15 mouse cellular contexts compared by ENCODE assay signal in the genomic region with DNA sequence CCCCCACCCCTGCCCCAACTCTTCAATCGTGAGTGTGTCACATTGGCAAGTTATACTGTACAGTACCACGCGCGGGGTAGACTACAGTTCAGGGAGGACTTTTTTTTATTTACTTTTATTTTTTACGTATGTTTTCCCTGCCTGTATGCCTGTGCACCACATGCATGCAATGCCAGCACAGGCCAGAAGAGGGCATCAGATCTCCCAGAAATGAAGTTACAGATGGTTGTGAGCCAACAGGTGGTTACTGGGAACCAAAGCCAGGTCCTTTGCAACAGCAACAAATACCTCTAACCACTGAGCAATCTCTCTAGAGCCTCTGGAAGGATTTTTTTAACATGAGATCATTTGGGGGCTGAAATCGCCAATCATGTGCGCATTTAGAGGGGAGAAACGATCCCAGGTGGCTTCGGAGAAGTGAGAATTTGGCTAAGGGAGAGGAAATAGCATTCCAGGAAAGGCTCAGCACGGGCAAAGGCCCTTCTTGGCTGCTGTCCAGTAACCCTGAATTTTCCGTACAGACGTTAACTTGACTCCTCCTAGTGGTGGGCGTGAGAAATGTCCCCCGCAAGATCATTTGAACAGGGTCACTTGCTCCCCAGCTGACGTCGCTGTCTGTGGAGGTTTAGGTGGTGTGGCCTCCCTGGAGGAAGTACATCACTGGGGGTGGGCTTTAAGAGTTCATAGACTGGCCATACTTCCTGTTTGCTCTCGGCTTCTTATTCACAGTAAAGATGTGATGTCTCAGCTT. TPM values are rescaled to one million over a fixed set of nuclear protein-coding genes. Genes with fewer than 3 reads are reported as not detected.
A peak's percentile ranks its signal among the peaks of the same experiment; 100 is the strongest.
DNase-seq lines count a peak whose midpoint lies in the region; ATAC-seq and TF ChIP-seq lines count a peak whose summit lies in the region.
"Had no signal": no experiment of that assay in that cellular context is flagged by ENCODE, and none has a peak within 500 bp of the region (broad histone marks: within the 10 kb centered on the region; RNA-seq: fewer than 3 reads in every experiment).

No protein-coding gene starts in this region.

- no peaks in the 10 kb centered on the region; the same call in 1 of the 2 replicates for H3K4me1 ChIP-seq in kidney, adult 2 months (ENCODE audit: control insufficient read depth, insufficient read depth, low read length)
- no peaks in the 10 kb centered on the region for H3K4me1 ChIP-seq in G1E (ENCODE audit: insufficient read depth, low read depth, low read length)
- peaks cover 5% of the 10 kb centered on the region; the same call in 1 of the 2 replicates for H3K4me1 ChIP-seq in stomach, postnatal 0 days (replicated peaks; ENCODE audit: control insufficient read depth, insufficient read depth)
- H3K4me1 ChIP-seq: hindbrain, embryonic 13.5 days had no signal

- no peak for TF ChIP-seq POLR2A in kidney, adult 2 months (IDR thresholded peaks at IDR 0.05; ENCODE audit: low read depth, low read length)

- H3K4me2 ChIP-seq in stomach, postnatal 0 days (replicated peaks; ENCODE audit: low read depth) = no peak overlapping the region
- H3K4me2 ChIP-seq: embryonic facial prominence, embryonic 13.5 days; hindbrain, embryonic 13.5 days had no signal

- no peak for ATAC-seq in G1E (ENCODE audit: extremely low read depth, insufficient number of reproducible peaks, low FRiP score, poor library complexity, severe bottlenecking)
- no peak for ATAC-seq in stomach, postnatal 0 days (ENCODE audit: low FRiP score, low TSS enrichment)

- H3K9ac ChIP-seq in stomach, postnatal 0 days (ENCODE audit: low read length) = no peak overlapping the region
- H3K9ac ChIP-seq: embryonic facial prominence, embryonic 13.5 days; hindbrain, embryonic 13.5 days had no signal

- no peak overlapping the region for H3K27ac ChIP-seq in kidney, adult 2 months (ENCODE audit: insufficient read depth, low read depth, low read length)
- no peak overlapping the region for H3K27ac ChIP-seq in stomach, postnatal 0 days (replicated peaks)
- H3K27ac ChIP-seq: embryonic facial prominence, embryonic 13.5 days; heart, embryonic 10.5 days; hindbrain, embryonic 13.5 days; macrophage had no signal

- no peak overlapping the region for H3K4me3 ChIP-seq in kidney, adult 2 months (ENCODE audit: insufficient read depth, low read depth, low read length)
- H3K4me3 ChIP-seq in G1E (ENCODE audit: low read depth, low read length) = no peak overlapping the region
- H3K4me3 ChIP-seq in stomach, postnatal 0 days (ENCODE audit: low read depth, low read length) = no peak overlapping the region
- H3K4me3 ChIP-seq: embryonic facial prominence, embryonic 13.5 days; heart, embryonic 10.5 days; hindbrain, embryonic 13.5 days; myocyte had no signal

- no peaks in the 10 kb centered on the region for H3K27me3 ChIP-seq in kidney, adult 2 months (replicated peaks; ENCODE audit: control insufficient read depth, insufficient read depth, low read length)
- H3K27me3 ChIP-seq in G1E (ENCODE audit: insufficient read depth, low read length) = no peaks in the 10 kb centered on the region
- H3K27me3 ChIP-seq in stomach, postnatal 0 days (ENCODE audit: control insufficient read depth, insufficient read depth, low read length) = no peaks in the 10 kb centered on the region
- H3K27me3 ChIP-seq: embryonic facial prominence, embryonic 13.5 days had no signal

- TF ChIP-seq EP300 in stomach, postnatal 0 days (optimal IDR thresholded peaks at IDR 0.05) = no peak

- DNase-seq in kidney, adult 2 months = peak; percentile 17
- no peak for DNase-seq in kidney, adult 11 months
- peak; percentile 52 for DNase-seq in retina, postnatal 1 day
- no peak for DNase-seq in retina, embryonic 14.5 days (ENCODE audit: low spot score)
- DNase-seq in G1E (ENCODE audit: low spot score) = no peak
- no peak for DNase-seq in stomach, postnatal 0 days (ENCODE audit: low spot score)
- DNase-seq in urinary bladder, postnatal 4 days (ENCODE audit: low spot score in 2 of 2) = no peak
- DNase-seq: cerebellum, adult 9-10 months; thymus, adult 18-20 months had no signal

- H3K9me3 ChIP-seq in G1E (replicated peaks) = no peaks in the 10 kb centered on the region
- H3K9me3 ChIP-seq in stomach, postnatal 0 days (ENCODE audit: control insufficient read depth, low read length) = no peaks in the 10 kb centered on the region

- peak; percentile 45 for TF ChIP-seq CTCF in kidney, adult 2 months (conservative IDR thresholded peaks at IDR 0.05; ENCODE audit: insufficient read depth, insufficient read length, low read depth, low read length)
- TF ChIP-seq CTCF in G1E (IDR thresholded peaks at IDR 0.05; ENCODE audit: low read depth, low read length) = peak; percentile 9; the same call in 1 of the 2 replicates
- peak; percentile 49 for TF ChIP-seq CTCF in stomach, postnatal 0 days (IDR thresholded peaks at IDR 0.05; ENCODE audit: low read depth)

- H3K36me3 ChIP-seq in kidney, adult 2 months (ENCODE audit: control insufficient read depth, insufficient read depth, low read length) = no peaks in the 10 kb centered on the region
- no peaks in the 10 kb centered on the region for H3K36me3 ChIP-seq in G1E (replicated peaks)
- H3K36me3 ChIP-seq in stomach, postnatal 0 days (ENCODE audit: control insufficient read depth, insufficient read depth, low read length) = no peaks in the 10 kb centered on the region
- H3K36me3 ChIP-seq: embryonic facial prominence, embryonic 13.5 days; heart, embryonic 10.5 days; hindbrain, embryonic 13.5 days had no signal

- WGBS in kidney, adult 2 months = 60% methylated on average over 17 of the region's 17 CpGs
- 67% methylated on average over 17 of the region's 17 CpGs for WGBS in stomach, postnatal 0 days

RNA-seq across cellular contexts. Expression of gene Il22ra1, which starts 5.3 kb away (rescaled TPM):
- 3.0 and 4.1 TPM in 2 replicates for polyA plus RNA-seq in kidney, adult 2 months (2012; rRNA removed)
- total RNA-seq in G1E (2014; fragmentation: Nextera tagmentation) (not detected in 2 replicates), G1E (2017) (0.05 and 0.06 TPM in 2 replicates)
- polyA plus RNA-seq in G1E (2012) = not detected in 2 replicates
- 0.56 and 0.63 TPM in 2 replicates for polyA plus RNA-seq in stomach, postnatal 0 days (2015; fragmentation: Nextera tagmentation; extraction: Ambion mirVana)
- polyA plus RNA-seq: hindbrain, embryonic 13.5 days; limb, embryonic 11.5 days; macrophage had no signal

RNA-seq across cellular contexts. Expression of gene Ifnlr1, which starts 36.6 kb away (rescaled TPM):
- polyA plus RNA-seq in kidney, adult 2 months (2012; rRNA removed) = 2.2 TPM in 2 replicates
- total RNA-seq in G1E (2014; fragmentation: Nextera tagmentation) = not detected in 2 replicates
- total RNA-seq in G1E (2017) = under 0.01 and 0.06 TPM in 2 replicates
- polyA plus RNA-seq in G1E (2012) = not detected in 2 replicates
- polyA plus RNA-seq in stomach, postnatal 0 days (2015; fragmentation: Nextera tagmentation; extraction: Ambion mirVana) = 1.9 and 2.1 TPM in 2 replicates
- polyA plus RNA-seq: myocyte had no signal

RNA-seq across cellular contexts. Expression of gene Myom3, which starts 36.8 kb away (rescaled TPM):
- 0.10 and 1.5 TPM in 2 replicates for polyA plus RNA-seq in kidney, adult 2 months (2012; rRNA removed)
- not detected in 2 replicates for total RNA-seq in G1E (2014; fragmentation: Nextera tagmentation)
- total RNA-seq in G1E (2017) = 0.06 and 0.11 TPM in 2 replicates
- polyA plus RNA-seq in G1E (2012) = not detected in 2 replicates
- polyA plus RNA-seq in stomach, postnatal 0 days (2015; fragmentation: Nextera tagmentation; extraction: Ambion mirVana) = 0.46 and 0.59 TPM in 2 replicates
- polyA plus RNA-seq: heart, embryonic 10.5 days had no signal

Comparison
In these comparisons a context has a peak if more than half of its experiments do, and no peak if none do; other contexts are left out.
1. DNase-seq: peak in kidney, adult 2 months (single experiment) and retina, postnatal 1 day (single experiment); none in kidney, adult 11 months (single experiment), retina, embryonic 14.5 days (single experiment), G1E (single experiment), stomach, postnatal 0 days (single experiment) and urinary bladder, postnatal 4 days (0 of 2).
2. Peak in every context shown above with its lines, with median percentiles within 50 percentile points of each other: CTCF ChIP-seq.